Mouse (Mus musculus) right cerebral cortex, postnatal 10 days (tissue): Measurements from ENCODE around the gene Kcnv2.

ENCODE experiments used
- DNase-seq, 2 experiments: peaks; one replicate each; pipeline ENCODE4 v3.0.0; 2021; ENCODE audit warnings: low spot score in 2 of 2

The Kcnv2 gene

GRCm38 (mm10) chr19:27364521-27364931, 42.1 kb downstream of the Kcnv2 start:
- DNase-seq, result no peak

DNA sequence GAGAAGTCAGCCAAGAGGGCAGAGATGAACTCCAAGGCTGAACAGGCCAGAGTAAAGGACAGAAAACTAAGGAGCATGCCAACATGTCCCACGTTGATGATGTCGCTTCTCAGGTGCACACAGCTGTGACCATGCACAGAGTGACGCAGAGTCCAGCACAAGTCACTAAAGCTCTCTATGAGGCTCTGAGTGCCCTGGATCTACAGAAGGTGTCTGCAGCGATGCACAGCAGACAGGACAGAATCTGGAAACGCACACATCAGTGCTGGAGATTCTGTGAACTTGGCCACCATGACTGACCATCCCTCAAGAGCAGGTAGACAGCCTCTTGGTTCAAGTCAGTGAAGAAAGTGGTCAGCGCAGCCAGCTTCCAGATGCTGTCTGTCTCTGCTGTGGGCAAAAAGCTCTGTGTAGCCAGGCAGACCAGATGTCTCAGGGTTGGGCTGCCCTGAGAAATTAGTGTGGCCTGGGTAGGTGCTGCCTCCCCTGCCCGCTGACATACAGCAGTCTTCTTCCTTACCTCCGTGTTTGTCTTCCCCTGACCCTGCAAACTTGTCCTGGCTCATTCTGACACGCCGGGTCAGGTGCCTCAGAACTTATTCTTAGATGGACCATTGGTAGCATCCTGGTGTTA, 43.8 kb downstream of the Kcnv2 start:
- DNase-seq, result no peak

- no peak for DNase-seq
Observed at GRCm38 (mm10) chr19:27369461-27370135, 47.2 kb downstream of the Kcnv2 start.

- DNase-seq, result no peak
Observed at GRCm38 (mm10) chr19:27370174-27370573, 47.8 kb downstream of the Kcnv2 start.

DNA sequence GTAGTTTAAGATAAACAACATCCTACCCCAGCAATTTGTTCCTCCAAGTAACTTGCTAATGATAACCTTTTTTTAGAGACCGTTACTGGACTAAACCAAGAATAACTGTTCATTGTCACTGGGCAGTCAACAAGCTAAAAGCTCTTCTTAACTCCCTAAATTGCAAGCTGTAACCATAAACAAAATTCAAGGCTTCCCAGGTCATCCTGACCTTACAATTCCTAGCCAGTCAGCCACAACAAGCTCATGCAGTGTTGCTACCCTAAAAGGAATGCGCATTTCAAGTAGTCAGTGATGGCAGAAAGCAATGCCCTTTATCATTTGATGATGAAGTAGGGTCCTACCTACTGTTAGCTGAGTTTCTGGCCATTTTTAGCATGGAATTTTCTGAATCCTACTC, 48.4 kb downstream of the Kcnv2 start:
- no peak for DNase-seq

DNA sequence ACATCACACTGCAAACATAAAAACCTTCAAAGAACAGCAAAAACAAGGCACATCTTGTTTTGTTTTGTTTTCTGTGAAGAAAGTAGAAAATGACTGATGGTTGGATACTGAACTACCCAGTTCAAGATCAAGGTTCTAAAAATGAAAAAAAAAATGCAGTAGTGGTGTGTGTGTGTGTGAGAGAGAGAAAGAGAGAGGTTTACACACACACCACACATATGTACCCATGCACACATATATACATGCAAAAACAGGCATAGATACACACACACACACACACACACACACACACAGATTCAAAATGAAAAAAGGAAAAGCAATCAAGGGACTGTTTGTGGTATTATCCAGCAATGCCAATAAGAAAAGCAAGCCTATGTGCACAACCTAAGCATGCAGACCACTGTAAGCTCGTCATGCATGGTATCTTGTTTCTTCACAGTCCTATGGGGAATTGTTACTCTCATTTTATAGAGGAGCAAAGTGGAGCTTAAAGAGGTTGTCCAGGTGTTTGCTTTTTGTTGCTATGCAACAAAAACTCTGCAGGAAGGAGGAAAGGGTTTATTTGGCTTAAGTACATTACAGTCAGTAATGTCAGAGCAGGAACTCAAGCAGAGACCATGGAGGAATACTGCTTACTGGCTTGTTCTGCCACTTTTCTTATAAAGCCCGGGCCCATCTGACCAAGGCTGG, 57.5 kb downstream of the Kcnv2 start:
- no peak for DNase-seq

- DNase-seq, result no peak
Observed at GRCm38 (mm10) chr19:27382131-27382530, 59.7 kb downstream of the Kcnv2 start.

DNA sequence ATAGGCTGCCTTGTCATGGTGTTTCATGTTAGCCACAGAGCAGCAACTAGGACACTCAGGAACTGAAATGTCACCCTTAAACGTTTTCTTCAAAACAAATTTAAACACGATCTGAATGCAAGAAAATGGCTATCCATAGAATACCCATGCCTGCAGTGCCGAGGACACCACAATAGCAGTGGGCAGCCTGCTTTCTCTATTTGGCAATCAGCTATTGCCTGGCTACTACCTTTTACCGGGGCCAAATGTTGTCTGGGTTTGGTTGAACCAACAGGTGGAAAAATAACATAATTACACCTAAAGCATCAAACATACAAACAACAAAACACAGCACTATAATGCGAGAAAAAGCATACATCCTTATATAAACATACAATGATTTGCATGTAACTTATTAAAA, 60.9 kb downstream of the Kcnv2 start:
- DNase-seq, result no peak

- no peak for DNase-seq
Observed at GRCm38 (mm10) chr19:27385304-27385703, 62.9 kb downstream of the Kcnv2 start.
